Mouse (Mus musculus) testis, postnatal 10 days (tissue): ENCODE data around the gene Amph.
"Not testable (repeated sequence)": the region's sequence is repeated elsewhere in the genome, so short reads cannot be mapped to it uniquely, and the experiment has no call there.

ENCODE experiments used
- DNase-seq: peaks from one replicate; pipeline ENCODE4 v3.0.0; 2021; ENCODE audit warnings: low spot score

The Amph gene

GRCm38 (mm10) chr13:18948171-18949028 is at the start of gene Amph:
TSS of gene Amph (plus strand) at chr13:18948205.
- DNase-seq: peak; percentile 51

DNA sequence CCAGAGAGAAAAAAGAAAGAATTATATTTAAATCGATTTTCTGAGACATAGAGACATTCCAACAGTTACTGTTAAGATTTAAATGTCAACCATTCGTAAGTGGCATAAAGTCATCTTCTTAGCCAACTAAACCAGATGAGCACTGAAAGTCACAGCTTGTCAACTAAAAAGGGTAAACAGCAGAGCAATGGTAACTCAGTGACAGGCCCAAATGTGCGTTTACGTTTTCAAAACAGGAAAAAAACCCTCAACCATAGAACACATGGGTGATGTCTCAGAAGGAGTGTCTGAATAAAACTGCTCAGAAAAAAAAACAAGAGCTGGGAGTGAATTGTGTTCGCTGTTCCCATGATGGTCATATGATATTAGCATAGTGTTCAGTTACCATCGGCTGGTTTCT is 44.4 kb upstream of the Amph start:
- no peak for DNase-seq

DNA sequence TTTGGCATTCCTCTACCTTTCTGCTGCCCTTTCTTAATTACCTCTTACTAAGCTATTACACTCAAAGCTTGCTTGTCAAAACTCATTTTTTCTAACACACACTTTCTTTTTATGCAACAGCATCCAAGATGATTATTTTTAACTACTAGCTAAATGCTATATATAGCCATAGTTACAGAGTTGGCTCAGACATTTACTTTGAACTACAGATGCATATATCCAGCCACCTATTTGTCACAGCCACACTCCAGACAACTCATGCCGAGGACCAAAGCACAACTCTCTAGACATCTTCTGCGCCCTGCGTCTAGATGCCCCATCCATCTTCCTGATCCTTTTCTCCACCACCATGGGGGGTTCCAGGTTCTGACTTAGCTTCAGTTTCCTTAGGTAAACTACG is 33.2 kb upstream of the Amph start:
- DNase-seq: no peak

GRCm38 (mm10) chr13:18933191-18933590 is 14.8 kb upstream of the Amph start:
- not testable (repeated sequence) for DNase-seq

DNA sequence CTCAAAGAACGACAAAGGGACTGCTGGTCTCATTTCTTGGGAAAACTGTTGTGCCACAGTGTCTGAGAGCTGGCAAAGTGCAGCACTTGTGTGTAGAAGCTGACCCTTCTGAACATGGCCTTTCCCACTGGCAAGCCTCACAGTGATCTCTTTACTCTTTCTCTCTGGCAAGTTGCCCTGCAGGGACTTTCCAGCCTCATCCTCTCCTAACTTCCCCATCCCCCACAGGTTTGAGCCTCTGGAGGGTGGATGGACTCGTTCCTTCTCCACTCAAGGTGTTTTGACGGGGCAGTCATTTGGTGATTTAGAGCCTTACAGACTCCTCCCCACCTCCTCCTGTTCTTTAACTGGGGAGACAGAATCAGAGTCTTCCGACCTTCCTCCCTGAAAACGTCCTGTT is 319 bp upstream of the Amph start:
- no peak for DNase-seq

DNA sequence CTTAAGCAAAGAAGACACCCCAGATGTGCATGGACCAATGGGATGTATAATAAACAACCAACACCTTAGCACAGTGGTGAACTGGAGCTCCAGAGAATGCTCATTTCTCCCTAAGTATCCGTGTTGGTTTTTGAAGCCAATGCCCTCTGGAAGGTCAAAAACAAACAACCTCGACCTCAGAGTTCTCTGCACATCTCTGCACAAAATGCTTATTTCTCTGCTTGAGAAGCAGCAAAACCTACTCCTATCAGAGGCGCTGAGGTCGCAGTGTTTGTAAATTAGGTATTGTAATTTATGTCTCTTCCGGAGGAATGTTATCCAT is 985 bp downstream of the Amph start:
- no peak for DNase-seq

DNA sequence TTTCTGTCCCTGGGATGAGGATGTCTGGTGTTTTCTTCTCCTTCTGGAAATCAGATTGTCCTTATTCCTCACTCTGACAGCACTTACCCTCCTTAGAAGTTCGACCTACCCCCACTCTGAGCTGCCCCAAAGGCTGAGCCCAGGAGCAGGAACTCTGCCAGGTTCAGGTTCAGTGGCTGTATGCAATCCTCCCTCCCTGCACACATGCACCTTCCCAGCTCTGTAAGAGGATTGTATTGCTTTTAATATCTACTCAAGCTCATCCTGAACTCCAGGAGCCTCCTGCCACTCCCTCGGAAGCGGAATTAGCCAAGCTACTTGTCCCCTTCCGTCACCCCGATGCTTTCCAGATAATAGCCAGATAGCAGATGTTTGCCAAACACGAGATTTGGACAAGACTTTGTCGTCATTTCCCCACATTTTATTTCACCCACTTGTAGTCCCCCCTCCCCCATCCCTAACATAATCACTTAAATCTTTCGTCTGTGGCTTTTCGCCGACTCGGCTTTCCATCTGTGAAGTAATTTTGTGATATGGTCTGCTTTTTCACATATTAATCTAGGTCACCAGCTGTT is 1.7 kb downstream of the Amph start:
- no peak for DNase-seq

DNA sequence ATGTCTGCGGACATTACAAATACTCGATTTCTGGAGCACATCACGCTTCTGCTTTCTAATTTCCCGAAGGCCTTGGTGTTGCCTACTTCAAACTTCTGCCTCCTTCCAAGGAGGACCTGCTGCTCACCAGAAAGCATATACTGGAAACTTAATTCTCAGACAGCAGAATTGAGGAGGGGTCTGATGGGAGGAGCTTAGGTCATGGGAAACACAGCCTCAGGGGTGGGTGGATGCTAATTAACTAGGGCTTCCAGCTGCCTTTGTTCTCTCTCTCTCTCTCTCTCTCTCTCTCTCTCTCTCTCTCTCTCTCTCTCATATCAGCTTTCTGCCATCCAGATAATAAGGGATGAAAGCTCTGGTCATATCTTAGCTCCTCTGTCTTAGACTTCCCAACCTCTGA is 5.6 kb downstream of the Amph start:
- DNase-seq: no peak

- DNase-seq: no peak
Measured at GRCm38 (mm10) chr13:18956065-18956913, 8.3 kb downstream of the Amph start.

GRCm38 (mm10) chr13:18957028-18957427 is 9.0 kb downstream of the Amph start:
- DNase-seq: no peak

DNA sequence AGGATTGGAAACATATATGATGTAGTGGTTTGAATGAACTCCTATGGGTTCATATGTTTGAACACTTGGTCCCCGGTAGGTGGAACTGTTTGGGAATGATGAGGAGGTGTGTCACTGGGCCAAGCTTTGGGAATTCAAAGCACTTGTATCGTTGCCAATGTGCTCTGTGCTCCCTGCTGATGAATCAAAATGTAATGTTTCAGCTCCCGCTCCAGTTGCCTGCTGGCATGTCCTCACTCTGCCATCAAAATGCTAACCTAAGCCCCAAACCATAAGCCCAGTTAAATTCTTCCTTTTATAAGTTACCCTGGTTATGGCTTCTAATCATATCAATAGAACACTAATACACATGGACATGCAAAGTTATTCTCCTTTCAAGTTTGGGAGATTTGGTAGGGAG is 24.6 kb downstream of the Amph start:
- no peak for DNase-seq

GRCm38 (mm10) chr13:18974351-18974750 is 26.3 kb downstream of the Amph start:
- DNase-seq: no peak

- DNase-seq: no peak
Measured at GRCm38 (mm10) chr13:18987266-18987665, 39.3 kb downstream of the Amph start.

DNA sequence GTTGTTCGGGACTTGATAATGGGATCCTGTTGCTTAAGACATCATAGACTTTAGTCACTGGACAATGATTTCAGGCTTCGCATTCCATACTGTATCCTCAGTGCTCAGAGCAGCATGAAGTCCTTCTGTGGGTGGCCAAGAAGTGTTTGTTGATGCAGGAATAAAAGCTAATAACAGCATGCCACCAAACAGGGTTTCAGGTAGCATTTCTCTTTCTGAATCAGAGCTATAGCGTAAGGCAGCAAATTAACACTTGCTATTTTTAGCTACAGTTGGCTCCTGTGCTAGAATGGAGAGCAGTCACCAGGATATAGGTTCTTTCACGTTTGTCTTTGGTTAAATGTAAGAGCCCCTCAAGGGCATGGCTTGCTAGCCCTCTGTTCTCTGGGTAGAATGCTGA is 40.3 kb downstream of the Amph start:
- no peak for DNase-seq

- DNase-seq: no peak
Measured at GRCm38 (mm10) chr13:18989185-18989714, 41.2 kb downstream of the Amph start.

- DNase-seq: no peak
Measured at GRCm38 (mm10) chr13:19002502-19002901, 54.5 kb downstream of the Amph start.

DNA sequence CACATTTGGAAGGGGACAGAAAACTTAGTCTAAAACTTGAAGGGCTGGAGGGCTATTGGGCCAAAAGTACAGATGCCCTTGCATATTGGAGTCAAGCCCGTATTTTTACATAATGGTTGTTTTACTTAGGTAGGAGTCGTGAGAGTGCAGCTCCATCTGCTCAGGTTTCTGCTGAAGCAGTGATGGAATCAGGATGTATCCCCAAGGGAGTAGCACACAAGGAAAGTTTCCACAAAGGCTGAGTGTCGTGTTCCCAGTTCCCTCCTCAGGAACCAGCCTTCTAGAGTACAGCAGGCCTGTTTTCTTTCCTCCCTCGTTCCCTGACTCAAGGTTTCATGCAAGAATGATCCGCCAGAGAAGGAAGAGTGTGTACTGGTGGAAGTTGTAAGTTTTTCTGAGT is 56.4 kb downstream of the Amph start:
- DNase-seq: no peak

GRCm38 (mm10) chr13:19008440-19008839 is 60.4 kb downstream of the Amph start:
- no peak for DNase-seq

- DNase-seq: no peak
Measured at GRCm38 (mm10) chr13:19014825-19015375, 66.9 kb downstream of the Amph start.

GRCm38 (mm10) chr13:19021529-19021928 is 73.5 kb downstream of the Amph start:
- no peak for DNase-seq

GRCm38 (mm10) chr13:19022310-19022709 is 74.3 kb downstream of the Amph start:
- no peak for DNase-seq

DNA sequence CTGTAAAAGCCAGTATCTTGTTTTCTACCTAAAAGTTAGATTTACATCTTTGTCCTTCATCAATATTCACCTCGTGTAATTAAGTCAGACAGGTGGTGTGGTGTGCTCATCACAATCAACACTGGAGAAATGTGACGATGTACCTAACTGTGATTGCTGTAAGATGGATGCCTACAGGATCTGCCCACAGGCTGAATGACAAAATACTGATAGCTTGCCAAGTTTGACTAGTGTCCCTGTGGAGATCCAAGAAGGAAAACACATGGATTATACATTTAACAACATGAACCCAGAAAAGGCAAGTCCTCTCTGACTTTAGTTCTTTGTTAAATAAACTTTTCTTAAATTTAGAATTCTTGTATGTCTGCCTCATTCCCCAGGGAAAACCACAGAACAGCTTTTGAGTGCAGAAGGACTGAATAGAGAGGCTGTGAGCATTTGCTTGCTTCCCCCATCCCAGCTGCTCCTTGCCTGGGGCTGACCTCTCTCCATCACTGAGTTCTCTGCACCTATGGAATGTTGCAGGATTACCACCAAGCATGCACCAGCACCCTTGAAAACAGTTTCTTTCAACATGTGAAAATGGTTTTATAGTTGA is 77.2 kb downstream of the Amph start:
- no peak for DNase-seq
